Mouse (Mus musculus) CH12.LX (cell line): ENCODE results near the gene Pi4k2b.

Experiments
- CTCF ChIP-seq, 2 experiments: IDR thresholded peaks in 1 of 2; conservative IDR thresholded peaks in 1 of 2; 2 replicates each; pipeline ENCODE4 v1.5.1; 2011 to 2012; ENCODE audit warnings: low read depth in 2 of 2, low read length in 2 of 2, improper control_type of control experiment in 1 of 2, inconsistent platforms in 1 of 2, mild to moderate bottlenecking in 1 of 2, moderate library complexity in 1 of 2
- EP300 ChIP-seq: IDR thresholded peaks from 2 replicates; pipeline ENCODE4 v1.6.1; 2011; ENCODE audit warnings: low read length, improper control_type of control experiment
- IRF4 ChIP-seq: IDR thresholded peaks from 2 replicates; pipeline ENCODE4 v1.6.1; 2014; ENCODE audit warnings: low read depth, mild to moderate bottlenecking, inconsistent platforms, low read length, improper control_type of control experiment
- MAX ChIP-seq: IDR thresholded peaks from 2 replicates; pipeline ENCODE4 v1.6.1; 2011; ENCODE audit warnings: low read length, improper control_type of control experiment
- MAZ ChIP-seq: IDR thresholded peaks from 2 replicates; pipeline ENCODE4 v1.6.1; 2012; ENCODE audit warnings: low read depth, mild to moderate bottlenecking, inconsistent platforms, low read length, improper control_type of control experiment, moderate library complexity
- MEF2A ChIP-seq: IDR thresholded peaks from 2 replicates; pipeline ENCODE4 v1.6.1; 2014; ENCODE audit warnings: low read depth, mild to moderate bottlenecking, inconsistent platforms, low read length, improper control_type of control experiment, borderline replicate concordance
- MYC ChIP-seq: IDR thresholded peaks from 2 replicates; pipeline ENCODE4 v1.6.1; 2011; ENCODE audit warnings: low read depth, mild to moderate bottlenecking, improper control_type of control experiment, low read length
- NRF1 ChIP-seq: IDR thresholded peaks from 2 replicates; pipeline ENCODE4 v1.6.1; 2014; ENCODE audit warnings: low read depth, mild to moderate bottlenecking, inconsistent platforms, low read length, improper control_type of control experiment, moderate library complexity
- POLR2A ChIP-seq: IDR thresholded peaks from 2 replicates; pipeline ENCODE4 v1.6.1; 2011; ENCODE audit warnings: low read depth, mild to moderate bottlenecking, improper control_type of control experiment, low read length
- RAD21 ChIP-seq: IDR thresholded peaks from 2 replicates; pipeline ENCODE4 v1.6.1; 2011; ENCODE audit warnings: low read depth, mild to moderate bottlenecking, low read length, improper control_type of control experiment, moderate library complexity
- TBP ChIP-seq: conservative IDR thresholded peaks from 2 replicates; pipeline ENCODE4 v1.6.1; 2011; ENCODE audit warnings: low read depth, low read length, improper control_type of control experiment
- TCF12 ChIP-seq: IDR thresholded peaks from 2 replicates; pipeline ENCODE4 v1.6.1; 2014; ENCODE audit warnings: low read depth, mild to moderate bottlenecking, inconsistent platforms, low read length, improper control_type of control experiment
- ZKSCAN1 ChIP-seq: IDR thresholded peaks from 2 replicates; pipeline ENCODE4 v1.6.1; 2012; ENCODE audit warnings: low read depth, inconsistent platforms, low read length, improper control_type of control experiment, borderline replicate concordance

DNA sequence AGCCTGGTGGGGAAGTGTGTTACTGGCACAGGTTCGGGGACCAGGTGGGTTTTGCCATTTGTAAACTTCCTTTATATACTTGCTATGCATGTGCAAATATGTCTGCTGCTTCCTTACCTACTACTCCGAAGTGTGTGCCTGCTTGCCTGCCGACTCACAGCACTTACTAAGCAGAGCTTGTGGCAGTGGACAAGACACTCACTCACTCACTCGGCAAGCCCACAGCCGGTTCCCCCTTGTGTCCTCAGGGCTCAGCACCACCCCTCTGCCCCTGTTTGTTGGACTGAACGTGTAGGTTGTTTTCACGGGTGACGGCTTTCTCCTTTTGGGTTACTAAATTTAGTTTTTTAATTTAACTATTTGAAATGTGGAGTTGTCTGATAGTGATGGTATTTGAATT, 65.0 kb downstream of the Pi4k2b start:
- TF ChIP-seq IRF4 (no peak), MEF2A (no peak), POLR2A (no peak), EP300 (no peak), TBP (no peak), MYC (no peak), CTCF (conservative IDR thresholded peaks at IDR 0.05 in 1 of 2, IDR thresholded peaks at IDR 0.05 in 1 of 2; ENCODE audit: low read depth in 2 of 2, low read length in 2 of 2) (no peak), MAZ (no peak), NRF1 (no peak), TCF12 (no peak), RAD21 (no peak), ZKSCAN1 (no peak), MAX (no peak)
